Mouse (Mus musculus) thymus, adult 18-20 months (tissue): ENCODE data around the gene Rps6kl1.
A peak's percentile ranks its signal among the peaks of the same experiment; 100 is the strongest.

ENCODE experiments used
- DNase-seq, 2 experiments: peaks; one replicate each; pipeline ENCODE4 v3.0.0; 2022; ENCODE audit warnings: mixed read lengths in 2 of 2

Gene Rps6kl1

GRCm38 (mm10) chr12:85101521-85102106 is 49.5 kb downstream of the Rps6kl1 start:
- DNase-seq, result no peak

- DNase-seq, result no peak
Observed at GRCm38 (mm10) chr12:85101001-85101400, 50.1 kb downstream of the Rps6kl1 start.

GRCm38 (mm10) chr12:85095859-85096258 is 55.2 kb downstream of the Rps6kl1 start:
- no peak for DNase-seq

- no peak for DNase-seq
Observed at GRCm38 (mm10) chr12:85095146-85095545, 55.9 kb downstream of the Rps6kl1 start.

- no peak for DNase-seq
Observed at GRCm38 (mm10) chr12:85094706-85095105, 56.4 kb downstream of the Rps6kl1 start.

- DNase-seq, result no peak
Observed at GRCm38 (mm10) chr12:85094010-85094409, 57.1 kb downstream of the Rps6kl1 start.

- DNase-seq, result peak in 1 of 2 experiments; percentile 37
Observed at GRCm38 (mm10) chr12:85092214-85092613, 58.9 kb downstream of the Rps6kl1 start.

GRCm38 (mm10) chr12:85091190-85091589 is 59.9 kb downstream of the Rps6kl1 start:
- DNase-seq, result no peak

- no peak for DNase-seq
Observed at GRCm38 (mm10) chr12:85087845-85088244, 63.2 kb downstream of the Rps6kl1 start.
